Mouse (Mus musculus) limb, embryonic 11.5 days (tissue): Measurements from ENCODE around the gene Ttll13. TPM values are rescaled to one million over a fixed set of nuclear protein-coding genes. Genes with fewer than 3 reads are reported as not detected.
A peak's percentile ranks its signal among the peaks of the same experiment; 100 is the strongest.

Experiments
- ATAC-seq: fragments of 200-750 bp; cut with Nextera tagmentation; 2 replicates; pipeline ENCODE4 v1.8.0; 2017; ENCODE audit warnings: low read depth; ENCODE audit not compliant: insufficient number of reproducible peaks, low FRiP score, low TSS enrichment
- DNase-seq: peaks from one replicate; pipeline ENCODE4 v3.0.0-alpha.2; 2015; ENCODE audit warnings: low spot score
- H3K27ac ChIP-seq: fragments of 300-500 bp; sonication (generic); replicated peaks from 2 replicates; pipeline ENCODE4 v1.5.1; 2014; ENCODE audit warnings: low read depth, mild to moderate bottlenecking, low read length
- H3K27me3 ChIP-seq: fragments of 300-500 bp; sonication (generic); 2 replicates; pipeline ENCODE4 v1.6.1; 2014; ENCODE audit warnings: mild to moderate bottlenecking, low read length, mixed read lengths; ENCODE audit not compliant: control insufficient read depth, insufficient read depth
- H3K36me3 ChIP-seq: fragments of 300-500 bp; sonication (generic); 2 replicates; pipeline ENCODE4 v1.6.1; 2014; ENCODE audit warnings: mild to moderate bottlenecking, low read length, moderate library complexity, mixed read lengths; ENCODE audit not compliant: control insufficient read depth, insufficient read depth
- H3K4me1 ChIP-seq: fragments of 300-500 bp; sonication (generic); 2 replicates; pipeline ENCODE4 v1.6.1; 2014; ENCODE audit warnings: low read length, mixed read lengths; ENCODE audit not compliant: control insufficient read depth, insufficient read depth
- H3K4me2 ChIP-seq: fragments of 300-500 bp; sonication (generic); 2 replicates; pipeline ENCODE4 v1.6.1; 2014; ENCODE audit warnings: low read depth, mild to moderate bottlenecking, moderate library complexity; ENCODE audit not compliant: severe bottlenecking
- H3K4me3 ChIP-seq: fragments of 300-500 bp; sonication (generic); 2 replicates; pipeline ENCODE4 v1.5.1; 2014; ENCODE audit warnings: low read depth, low read length
- H3K9ac ChIP-seq: fragments of 300-500 bp; sonication (generic); 2 replicates; pipeline ENCODE4 v1.6.1; 2014; ENCODE audit warnings: mild to moderate bottlenecking, low read length
- H3K9me3 ChIP-seq: fragments of 300-500 bp; sonication (generic); 2 replicates; pipeline ENCODE4 v1.6.1; 2016; ENCODE audit warnings: low read length; ENCODE audit not compliant: control insufficient read depth
- whole genome bisulfite sequencing: fragments of 180-500 bp; shearing (Covaris S2); extraction: QIAGEN DNeasy Blood & Tissue Kit; methylation state at CpG from one replicate; pipeline ENCODE4 v1.1.7; 2014; 5-methylcytosine and 5-hydroxymethylcytosine counted together
- polyA plus RNA-seq: library from polyadenylated mRNA; unstranded; fragments of >200 nt; fragmentation: Nextera tagmentation; extraction: Ambion mirVana; gene quantifications from 2 replicates; pipeline ENCODE4 v1.2.1, GENCODE M21; 2014

The Ttll13 gene
- polyA plus RNA-seq, result 0.30 and 0.91 TPM in 2 replicates

- Histone ChIP-seq H3K4me1 (no peaks in the 10 kb centered on the region), H3K9me3 (no peaks in the 10 kb centered on the region), H3K4me2 (peak within 1 kb of the TSS; percentile 47), H3K36me3 (no peaks in the 10 kb centered on the region), H3K27ac (no peak within 1 kb of the TSS), H3K9ac (peak within 1 kb of the TSS; percentile 66), H3K27me3 (no peaks in the 10 kb centered on the region), H3K4me3 (peak within 1 kb of the TSS; percentile 50)
- ATAC-seq (peak; percentile 95), DNase-seq (peak; percentile 99)
- under 1% methylated on average over 48 of the region's 48 CpGs for WGBS
Measured at GRCm38 (mm10) chr7:80246148-80246721, at the start of gene Ttll13. TSS of gene Ttll13 (plus strand) at chr7:80246376.

GRCm38 (mm10) chr7:80197371-80197770 lies 48.8 kb upstream of the Ttll13 start:
- Histone ChIP-seq H3K27me3 (no peaks in the 10 kb centered on the region), H3K36me3 (no peaks in the 10 kb centered on the region), H3K4me1 (peaks cover 26% of the 10 kb centered on the region), H3K9ac (peak overlapping the region; percentile 73), H3K9me3 (no peaks in the 10 kb centered on the region), H3K27ac (no peak overlapping the region; the same call in 1 of the 2 replicates), H3K4me3 (peak overlapping the region; percentile 62), H3K4me2 (peak overlapping the region; percentile 88)
- DNase-seq, result peak; percentile 34
- WGBS, result 25% methylated on average over 4 of the region's 4 CpGs
- no peak for ATAC-seq

- Histone ChIP-seq H3K4me2 (peak overlapping the region; percentile 88), H3K4me1 (peaks cover 21% of the 10 kb centered on the region), H3K9me3 (no peaks in the 10 kb centered on the region), H3K27ac (peak overlapping the region; percentile 89), H3K4me3 (peak overlapping the region; percentile 62), H3K36me3 (no peaks in the 10 kb centered on the region), H3K27me3 (no peaks in the 10 kb centered on the region), H3K9ac (peak overlapping the region; percentile 73)
- under 1% methylated on average over 58 of the region's 74 CpGs for WGBS
- DNase-seq (peak; percentile 92), ATAC-seq (peak; percentile 91)
Measured at GRCm38 (mm10) chr7:80197941-80198778, 48.0 kb upstream of the Ttll13 start.

GRCm38 (mm10) chr7:80198863-80199262 lies 47.3 kb upstream of the Ttll13 start:
- peak; percentile 65 for DNase-seq
- WGBS, result 1% methylated on average over 11 of the region's 11 CpGs
- peak; percentile 8; the same call in 1 of the 2 replicates for ATAC-seq
- peak overlapping the region; percentile 88 for H3K4me2 ChIP-seq
- H3K27ac ChIP-seq, result peak overlapping the region; percentile 89
- H3K9me3 ChIP-seq, result no peaks in the 10 kb centered on the region
- H3K36me3 ChIP-seq, result no peaks in the 10 kb centered on the region
- H3K4me3 ChIP-seq, result peak overlapping the region; percentile 62
- H3K27me3 ChIP-seq, result no peaks in the 10 kb centered on the region
- H3K9ac ChIP-seq, result peak overlapping the region; percentile 73
- peaks cover 21% of the 10 kb centered on the region for H3K4me1 ChIP-seq

GRCm38 (mm10) chr7:80199286-80199685 lies 46.9 kb upstream of the Ttll13 start:
- Histone ChIP-seq H3K4me2 (peak overlapping the region; percentile 88), H3K9ac (peak overlapping the region; percentile 73), H3K27me3 (no peaks in the 10 kb centered on the region), H3K27ac (no peak overlapping the region), H3K4me1 (peaks cover 21% of the 10 kb centered on the region), H3K9me3 (no peaks in the 10 kb centered on the region), H3K36me3 (no peaks in the 10 kb centered on the region), H3K4me3 (peak overlapping the region; percentile 62)
- DNase-seq (no peak), ATAC-seq (no peak)
- WGBS, result 29% methylated on average over 6 of the region's 6 CpGs

- H3K4me3 ChIP-seq, result no peak overlapping the region
- H3K27me3 ChIP-seq, result no peaks in the 10 kb centered on the region
- no peaks in the 10 kb centered on the region for H3K36me3 ChIP-seq
- H3K9ac ChIP-seq, result no peak overlapping the region
- WGBS, result 62% methylated on average over 11 of the region's 11 CpGs
- H3K4me2 ChIP-seq, result no peak overlapping the region
- DNase-seq (no peak), ATAC-seq (no peak)
- peaks cover 21% of the 10 kb centered on the region for H3K4me1 ChIP-seq
- H3K27ac ChIP-seq, result no peak overlapping the region
- no peaks in the 10 kb centered on the region for H3K9me3 ChIP-seq
Measured at GRCm38 (mm10) chr7:80199851-80200587, 46.2 kb upstream of the Ttll13 start.

- no peaks in the 10 kb centered on the region for H3K27me3 ChIP-seq
- no peak for ATAC-seq
- no peaks in the 10 kb centered on the region for H3K9me3 ChIP-seq
- H3K9ac ChIP-seq, result no peak overlapping the region
- WGBS, result 57% methylated on average over 6 of the region's 6 CpGs
- H3K4me3 ChIP-seq, result no peak overlapping the region
- H3K36me3 ChIP-seq, result no peaks in the 10 kb centered on the region
- no peak overlapping the region for H3K27ac ChIP-seq
- H3K4me2 ChIP-seq, result no peak overlapping the region
- H3K4me1 ChIP-seq, result peaks cover 21% of the 10 kb centered on the region
- DNase-seq, result no peak
Measured at GRCm38 (mm10) chr7:80200588-80200945, 45.6 kb upstream of the Ttll13 start.

GRCm38 (mm10) chr7:80200963-80201539 lies 45.1 kb upstream of the Ttll13 start:
- Histone ChIP-seq H3K36me3 (no peaks in the 10 kb centered on the region), H3K9me3 (no peaks in the 10 kb centered on the region), H3K27me3 (no peaks in the 10 kb centered on the region), H3K9ac (no peak overlapping the region), H3K4me2 (no peak overlapping the region), H3K4me1 (peaks cover 21% of the 10 kb centered on the region), H3K4me3 (no peak overlapping the region), H3K27ac (no peak overlapping the region)
- no peak for DNase-seq
- no peak for ATAC-seq
- WGBS, result 78% methylated on average over 5 of the region's 5 CpGs
